Mouse (Mus musculus) cerebellum, adult 9-11 months (tissue): Measurements from ENCODE around the gene Dhx40.
"Not testable (repeated sequence)": the region's sequence is repeated elsewhere in the genome, so short reads cannot be mapped to it uniquely, and the experiment has no call there.

Source experiments
- DNase-seq: peaks from one replicate; pipeline ENCODE4 v3.0.0; 2022

Dhx40 gene

GRCm38 (mm10) chr11:86745634-86746404 is 61.7 kb downstream of the Dhx40 start:
- no peak for DNase-seq

- no peak for DNase-seq
Measured at GRCm38 (mm10) chr11:86742605-86743004, 64.9 kb downstream of the Dhx40 start.

GRCm38 (mm10) chr11:86741505-86741904 is 66.0 kb downstream of the Dhx40 start:
- no peak for DNase-seq

- no peak for DNase-seq
Measured at GRCm38 (mm10) chr11:86739470-86739869, 68.1 kb downstream of the Dhx40 start.

- no peak for DNase-seq
Measured at GRCm38 (mm10) chr11:86738956-86739355, 68.6 kb downstream of the Dhx40 start.

- not testable (repeated sequence) for DNase-seq
Measured at GRCm38 (mm10) chr11:86738308-86738707, 69.2 kb downstream of the Dhx40 start.

- DNase-seq: no peak
Measured at GRCm38 (mm10) chr11:86737301-86738000, 70.1 kb downstream of the Dhx40 start.

GRCm38 (mm10) chr11:86734993-86735392 is 72.6 kb downstream of the Dhx40 start:
- no peak for DNase-seq

GRCm38 (mm10) chr11:86734241-86734939 is 73.2 kb downstream of the Dhx40 start:
- no peak for DNase-seq

GRCm38 (mm10) chr11:86731443-86731842 is 76.1 kb downstream of the Dhx40 start:
- DNase-seq: no peak

GRCm38 (mm10) chr11:86725607-86726006 is 81.9 kb downstream of the Dhx40 start:
- DNase-seq: no peak

- no peak for DNase-seq
Measured at GRCm38 (mm10) chr11:86724982-86725381, 82.6 kb downstream of the Dhx40 start.

GRCm38 (mm10) chr11:86724004-86724403 is 83.5 kb downstream of the Dhx40 start:
- DNase-seq: no peak

- DNase-seq: no peak
Measured at GRCm38 (mm10) chr11:86719390-86719789, 88.2 kb downstream of the Dhx40 start.
